Mouse (Mus musculus): ENCODE data around the gene Tcerg1l. TPM values are rescaled to one million over a fixed set of nuclear protein-coding genes. Genes with fewer than 3 reads are reported as not detected.

The Tcerg1l gene
- polyA plus RNA-seq (2012; rRNA removed), result 22.3 and 24.3 TPM in 2 replicates

DNA sequence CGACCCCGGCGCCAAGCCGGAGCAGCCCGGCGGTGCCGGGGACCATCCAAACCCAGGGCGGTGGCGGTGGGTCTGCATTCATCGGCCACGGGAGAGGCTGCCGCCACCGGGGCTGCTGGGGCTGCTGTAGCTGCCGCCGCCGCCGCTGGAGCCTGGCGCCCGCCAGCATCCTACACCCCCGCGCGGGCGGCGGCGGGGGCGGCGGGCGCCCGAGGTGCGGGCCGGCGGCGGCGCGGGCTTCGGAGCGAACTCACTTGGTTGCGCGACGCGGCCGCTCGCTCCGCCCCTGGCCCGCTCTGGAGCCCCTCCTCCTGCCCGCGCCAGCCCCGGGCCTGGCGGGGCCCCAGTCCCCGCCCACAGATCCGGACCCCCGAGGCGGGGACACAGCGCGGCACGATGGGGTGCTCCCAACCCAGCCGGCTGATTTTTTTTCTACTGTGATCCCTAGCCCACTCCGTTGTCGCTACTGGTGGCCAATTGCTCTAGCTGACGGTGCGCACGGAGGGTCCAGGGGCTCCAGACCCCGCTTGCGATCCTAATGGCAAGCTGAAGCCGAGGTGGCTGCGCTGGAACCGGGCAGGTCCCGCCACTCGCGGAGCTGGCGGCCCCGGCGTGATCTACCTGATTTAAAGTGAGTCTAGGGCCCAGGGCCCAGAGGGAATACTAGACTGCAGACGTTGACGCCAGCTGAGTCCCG is at the start of gene Tcerg1l:
Tcerg1l (minus strand) TSS at position 246 of the 697 bp plus-strand sequence.

Data from central nervous system, embryonic 18 days (tissue).